Comparison of ENCODE assay signal across 10 mouse cellular contexts in the genomic region with DNA sequence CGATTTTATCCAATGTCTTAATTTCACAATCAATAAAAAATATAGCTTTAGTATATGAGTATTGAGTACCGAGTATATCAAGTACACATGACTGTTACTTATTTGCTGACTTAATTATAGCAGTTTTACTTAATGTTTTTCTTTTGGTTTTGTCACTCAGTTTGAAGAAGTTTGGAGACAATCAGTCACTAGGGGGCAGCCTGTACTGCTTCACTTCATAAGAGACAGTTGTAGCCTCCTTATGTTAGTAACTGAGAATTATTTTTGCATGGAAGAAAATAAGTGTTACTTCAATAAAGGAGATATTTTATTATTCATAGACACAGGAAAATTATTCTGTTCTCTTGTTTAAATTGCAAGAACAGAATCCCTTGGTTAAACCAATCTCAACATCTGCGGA.
A peak's percentile ranks its signal among the peaks of the same experiment; 100 is the strongest.
DNase-seq lines count a peak whose midpoint lies in the region; ATAC-seq and TF ChIP-seq lines count a peak whose summit lies in the region.
"Had no signal": no experiment of that assay in that cellular context is flagged by ENCODE, and none has a peak within 500 bp of the region (broad histone marks: within the 10 kb centered on the region; RNA-seq: fewer than 3 reads in every experiment).

No protein-coding gene starts in this region.

- no peaks in the 10 kb centered on the region for H3K27me3 ChIP-seq in embryonic facial prominence, embryonic 11.5 days (ENCODE audit: control insufficient read depth, insufficient read depth, low read length)
- H3K27me3 ChIP-seq in embryonic facial prominence, embryonic 10.5 days (replicated peaks; ENCODE audit: low read depth, poor library complexity, severe bottlenecking): no peaks in the 10 kb centered on the region
- no peaks in the 10 kb centered on the region for H3K27me3 ChIP-seq in liver, postnatal 0 days (ENCODE audit: insufficient read depth, low read length)
- no peaks in the 10 kb centered on the region for H3K27me3 ChIP-seq in liver, embryonic 12.5 days (replicated peaks)
- H3K27me3 ChIP-seq: heart, embryonic 13.5 days; stomach, embryonic 15.5 days had no signal

- no peak overlapping the region for H3K4me2 ChIP-seq in embryonic facial prominence, embryonic 11.5 days (ENCODE audit: low read depth, low read length)
- no peak overlapping the region for H3K4me2 ChIP-seq in liver, postnatal 0 days (ENCODE audit: low read depth, low read length)
- no peak overlapping the region for H3K4me2 ChIP-seq in liver, embryonic 12.5 days
- H3K4me2 ChIP-seq: heart, embryonic 13.5 days; stomach, embryonic 15.5 days had no signal

- intact Hi-C loops in left cerebral cortex, postnatal 14 days (cut with DNase I): no loop called here

- no peaks in the 10 kb centered on the region for H3K4me1 ChIP-seq in embryonic facial prominence, embryonic 11.5 days (ENCODE audit: control insufficient read depth, insufficient read depth, low read length)
- H3K4me1 ChIP-seq in embryonic facial prominence, embryonic 10.5 days: no peaks in the 10 kb centered on the region
- no peaks in the 10 kb centered on the region for H3K4me1 ChIP-seq in liver, postnatal 0 days (ENCODE audit: insufficient read depth)
- no peaks in the 10 kb centered on the region for H3K4me1 ChIP-seq in liver, embryonic 12.5 days
- H3K4me1 ChIP-seq: heart, embryonic 13.5 days; stomach, embryonic 15.5 days had no signal

- no peaks in the 10 kb centered on the region for H3K36me3 ChIP-seq in embryonic facial prominence, embryonic 11.5 days (replicated peaks; ENCODE audit: control insufficient read depth, insufficient read depth, low read depth, low read length)
- no peaks in the 10 kb centered on the region for H3K36me3 ChIP-seq in embryonic facial prominence, embryonic 10.5 days (replicated peaks)
- no peaks in the 10 kb centered on the region for H3K36me3 ChIP-seq in liver, postnatal 0 days (replicated peaks; ENCODE audit: insufficient read depth, low read length)
- H3K36me3 ChIP-seq in liver, embryonic 12.5 days: no peaks in the 10 kb centered on the region
- H3K36me3 ChIP-seq: heart, embryonic 13.5 days; stomach, embryonic 15.5 days had no signal

- no peak for TF ChIP-seq EP300 in liver, postnatal 0 days (IDR thresholded peaks at IDR 0.05; ENCODE audit: low read depth)

- 66% methylated on average over 3 of the region's 3 CpGs for WGBS in embryonic facial prominence, embryonic 11.5 days
- 68% methylated on average over 3 of the region's 3 CpGs for WGBS in embryonic facial prominence, embryonic 10.5 days
- WGBS in liver, postnatal 0 days (ENCODE audit: insufficient replicate concordance): 61% methylated on average over 3 of the region's 3 CpGs
- 49% methylated on average over 3 of the region's 3 CpGs for WGBS in liver, embryonic 12.5 days (ENCODE audit: insufficient replicate concordance)

- H3K9me3 ChIP-seq in embryonic facial prominence, embryonic 11.5 days (replicated peaks; ENCODE audit: control insufficient read depth, low read length): no peaks in the 10 kb centered on the region
- H3K9me3 ChIP-seq in embryonic facial prominence, embryonic 10.5 days: no peaks in the 10 kb centered on the region
- no peaks in the 10 kb centered on the region for H3K9me3 ChIP-seq in liver, postnatal 0 days (ENCODE audit: low read length)
- no peaks in the 10 kb centered on the region for H3K9me3 ChIP-seq in liver, embryonic 12.5 days (replicated peaks)
- H3K9me3 ChIP-seq: heart, embryonic 13.5 days; stomach, embryonic 15.5 days had no signal

- ATAC-seq in embryonic facial prominence, embryonic 11.5 days (replicated peaks; ENCODE audit: insufficient number of reproducible peaks, low FRiP score, low TSS enrichment, low read depth): no peak
- ATAC-seq in liver, postnatal 0 days: no peak
- no peak for ATAC-seq in liver, embryonic 12.5 days

- TF ChIP-seq CTCF in liver, postnatal 0 days (IDR thresholded peaks at IDR 0.05; ENCODE audit: low read depth): peak; percentile 53

- no peak overlapping the region for H3K4me3 ChIP-seq in embryonic facial prominence, embryonic 11.5 days (ENCODE audit: low read depth, low read length)
- no peak overlapping the region for H3K4me3 ChIP-seq in embryonic facial prominence, embryonic 10.5 days
- H3K4me3 ChIP-seq in liver, postnatal 0 days (ENCODE audit: low read depth, low read length): no peak overlapping the region
- no peak overlapping the region for H3K4me3 ChIP-seq in liver, embryonic 12.5 days
- H3K4me3 ChIP-seq: heart, embryonic 13.5 days; stomach, embryonic 15.5 days had no signal

- H3K9ac ChIP-seq in embryonic facial prominence, embryonic 11.5 days (replicated peaks; ENCODE audit: low read length): no peak overlapping the region
- H3K9ac ChIP-seq in liver, postnatal 0 days (replicated peaks): no peak overlapping the region
- no peak overlapping the region for H3K9ac ChIP-seq in liver, embryonic 12.5 days
- H3K9ac ChIP-seq: heart, embryonic 13.5 days; stomach, embryonic 15.5 days had no signal

- DNase-seq in embryonic facial prominence, embryonic 11.5 days (ENCODE audit: low spot score): peak; percentile 65
- no peak for DNase-seq in embryonic facial prominence, embryonic 10.5 days (ENCODE audit: low spot score)
- DNase-seq in liver, postnatal 0 days: no peak
- DNase-seq in adrenal gland, postnatal 36 days: peak; percentile 21 to 38
- peak; percentile 52 to 61 for DNase-seq in left cerebral cortex, postnatal 14 days (ENCODE audit: low spot score in 2 of 2)
- DNase-seq in spleen, adult 12 weeks (ENCODE audit: low spot score): no peak
- DNase-seq in T-cell, adult 2 months (ENCODE audit: low spot score): no peak

- no peak overlapping the region for H3K27ac ChIP-seq in embryonic facial prominence, embryonic 11.5 days (replicated peaks; ENCODE audit: low read depth, low read length)
- H3K27ac ChIP-seq in embryonic facial prominence, embryonic 10.5 days (replicated peaks): no peak overlapping the region
- H3K27ac ChIP-seq in liver, postnatal 0 days (ENCODE audit: low read depth): no peak overlapping the region
- no peak overlapping the region for H3K27ac ChIP-seq in liver, embryonic 12.5 days
- H3K27ac ChIP-seq: heart, embryonic 13.5 days; stomach, embryonic 15.5 days had no signal

Comparison
In these comparisons a context has a peak if more than half of its experiments do, and no peak if none do; other contexts are left out.
1. DNase-seq: peak in embryonic facial prominence, embryonic 11.5 days (single experiment), adrenal gland, postnatal 36 days (2 of 2) and left cerebral cortex, postnatal 14 days (2 of 2); none in embryonic facial prominence, embryonic 10.5 days (single experiment), liver, postnatal 0 days (single experiment), spleen, adult 12 weeks (single experiment) and T-cell, adult 2 months (single experiment).